In the genomic region with DNA sequence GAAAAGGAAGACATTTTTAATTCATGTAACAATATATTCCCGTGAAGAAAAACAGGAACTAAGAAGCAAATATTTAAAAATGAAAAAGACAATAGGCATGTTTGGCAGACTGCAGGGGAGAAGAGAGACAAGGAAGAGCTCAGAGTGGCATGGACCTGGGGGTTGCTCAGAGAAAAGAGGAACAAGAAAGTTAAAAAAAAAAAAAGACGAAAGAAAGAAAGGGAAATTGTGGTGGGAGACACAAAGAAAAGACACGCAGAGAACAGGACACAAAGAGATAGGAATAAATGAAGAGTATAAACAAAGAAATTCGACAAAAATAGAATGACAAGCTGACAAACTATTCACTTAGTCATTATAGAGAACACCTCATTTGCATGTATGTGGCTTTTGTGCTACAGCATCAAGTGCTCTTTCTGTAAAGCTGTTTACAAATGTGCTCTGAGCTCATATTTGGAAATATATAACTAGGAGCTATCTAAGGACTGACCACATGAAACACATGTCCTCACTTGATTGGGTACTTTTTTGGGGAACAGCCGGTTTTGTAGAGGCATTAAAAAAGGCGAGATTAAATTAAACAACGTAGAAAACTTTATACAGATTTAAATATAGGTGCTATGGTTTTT, we compare ENCODE assay signal across 11 mouse cellular contexts.
"Had no signal": no experiment of that assay in that cellular context is flagged by ENCODE, and none has a peak within 500 bp of the region (broad histone marks: within the 10 kb centered on the region; RNA-seq: fewer than 3 reads in every experiment).

No protein-coding gene starts in this region.

- H3K4me3 ChIP-seq: limb, embryonic 13.5 days had no signal

- DNase-seq: kidney, adult 9 months; kidney, postnatal 4 days; left cerebral cortex, postnatal 4 days; lung, adult 2 months; lung, postnatal 36 days; right cerebral cortex, postnatal 14 days; thymus, postnatal 36 days had no signal

- H3K27me3 ChIP-seq: limb, embryonic 13.5 days had no signal

- ATAC-seq: lung, postnatal 0 days had no signal

- H3K27ac ChIP-seq: kidney, postnatal 0 days; limb, embryonic 13.5 days; liver, embryonic 14.5 days had no signal

- H3K9ac ChIP-seq: limb, embryonic 13.5 days; liver, embryonic 14.5 days had no signal

- H3K36me3 ChIP-seq: limb, embryonic 13.5 days had no signal

- H3K9me3 ChIP-seq: limb, embryonic 13.5 days had no signal

- H3K4me2 ChIP-seq: limb, embryonic 13.5 days had no signal
